Mouse (Mus musculus) limb, embryonic 15.5 days (tissue): Measurements from ENCODE around the gene Fry. TPM values are rescaled to one million over a fixed set of nuclear protein-coding genes. Genes with fewer than 3 reads are reported as not detected.

Experiments
- ATAC-seq: fragments of 200-750 bp; cut with Nextera tagmentation; 2 replicates; pipeline ENCODE4 v1.8.0; 2017; ENCODE audit warnings: low read depth, moderate TSS enrichment; ENCODE audit not compliant: insufficient number of reproducible peaks, low FRiP score, low TSS enrichment
- H3K27ac ChIP-seq: fragments of 300-500 bp; sonication (generic); 2 replicates; pipeline ENCODE4 v1.5.1; 2015; ENCODE audit warnings: moderate library complexity, mild to moderate bottlenecking, inconsistent platforms
- H3K27me3 ChIP-seq: fragments of 300-500 bp; sonication (generic); 2 replicates; pipeline ENCODE4 v1.6.1; 2015; ENCODE audit warnings: inconsistent platforms
- H3K36me3 ChIP-seq: fragments of 300-500 bp; sonication (generic); 2 replicates; pipeline ENCODE4 v1.6.1; 2015; ENCODE audit warnings: inconsistent platforms
- H3K4me1 ChIP-seq: fragments of 300-500 bp; sonication (generic); 2 replicates; pipeline ENCODE4 v1.6.1; 2015; ENCODE audit warnings: inconsistent platforms
- H3K4me2 ChIP-seq: fragments of 300-500 bp; sonication (generic); 2 replicates; pipeline ENCODE4 v1.6.1; 2015; ENCODE audit warnings: mild to moderate bottlenecking, inconsistent platforms
- H3K4me3 ChIP-seq: fragments of 300-500 bp; sonication (generic); 2 replicates; pipeline ENCODE4 v1.5.1; 2015; ENCODE audit warnings: mild to moderate bottlenecking, inconsistent platforms
- H3K9ac ChIP-seq: fragments of 300-500 bp; sonication (generic); 2 replicates; pipeline ENCODE4 v1.6.1; 2015; ENCODE audit warnings: inconsistent platforms
- H3K9me3 ChIP-seq: fragments of 300-500 bp; sonication (generic); 2 replicates; pipeline ENCODE4 v1.6.1; 2016; ENCODE audit warnings: inconsistent platforms
- WGBS: fragments of 180-500 bp; shearing (Covaris S2); methylation state at CpG from one replicate; pipeline ENCODE4 v1.1.7; 2015; 5-methylcytosine and 5-hydroxymethylcytosine counted together
- polyA plus RNA-seq: library from polyadenylated mRNA; unstranded; fragments of >200 nt; fragmentation: Nextera tagmentation; extraction: Ambion mirVana; gene quantifications from 2 replicates; pipeline ENCODE4 v1.2.1, GENCODE M21; 2015

Fry gene
- polyA plus RNA-seq, 1 experiment from 2014 or later: 9.5 TPM

- no peak overlapping the region for H3K27ac ChIP-seq
- no peak overlapping the region for H3K4me2 ChIP-seq
- no peaks in the 10 kb centered on the region for H3K27me3 ChIP-seq
- H3K9me3 ChIP-seq: no peaks in the 10 kb centered on the region
- 73% methylated on average over 2 of the region's 2 CpGs for WGBS
- H3K9ac ChIP-seq: no peak overlapping the region
- no peaks in the 10 kb centered on the region for H3K4me1 ChIP-seq
- no peak overlapping the region for H3K4me3 ChIP-seq
- 0 out of 2 replicates have a peak, but pooled peaks cover 3% of the 10 kb centered on the region for H3K36me3 ChIP-seq
- ATAC-seq: no peak
Observed at GRCm38 (mm10) chr5:150313229-150313628, 194.8 kb downstream of the Fry start.

GRCm38 (mm10) chr5:150314582-150314981 is 196.1 kb downstream of the Fry start:
- 94% methylated on average over 6 of the region's 6 CpGs for WGBS
- ATAC-seq: no peak
- no peak overlapping the region for H3K9ac ChIP-seq

GRCm38 (mm10) chr5:150325411-150325810 is 207.0 kb downstream of the Fry start:
- no peak overlapping the region for H3K27ac ChIP-seq
- H3K36me3 ChIP-seq: no peaks in the 10 kb centered on the region
- H3K9ac ChIP-seq: no peak overlapping the region
- WGBS: 62% methylated on average over 5 of the region's 5 CpGs
- H3K4me1 ChIP-seq: no peaks in the 10 kb centered on the region
- ATAC-seq: no peak
- H3K4me2 ChIP-seq: no peak overlapping the region
- H3K27me3 ChIP-seq: no peaks in the 10 kb centered on the region
- H3K9me3 ChIP-seq: no peaks in the 10 kb centered on the region
- no peak overlapping the region for H3K4me3 ChIP-seq

More at GRCm38 (mm10) chr5:150314582-150314981, 196.1 kb downstream of the Fry start:
- no peak overlapping the region for H3K4me3 ChIP-seq
- no peaks in the 10 kb centered on the region for H3K27me3 ChIP-seq
- H3K36me3 ChIP-seq: 0 out of 2 replicates have a peak, but pooled peaks cover 3% of the 10 kb centered on the region
- no peaks in the 10 kb centered on the region for H3K4me1 ChIP-seq
- no peak overlapping the region for H3K27ac ChIP-seq
- H3K4me2 ChIP-seq: no peak overlapping the region
- no peaks in the 10 kb centered on the region for H3K9me3 ChIP-seq

DNA sequence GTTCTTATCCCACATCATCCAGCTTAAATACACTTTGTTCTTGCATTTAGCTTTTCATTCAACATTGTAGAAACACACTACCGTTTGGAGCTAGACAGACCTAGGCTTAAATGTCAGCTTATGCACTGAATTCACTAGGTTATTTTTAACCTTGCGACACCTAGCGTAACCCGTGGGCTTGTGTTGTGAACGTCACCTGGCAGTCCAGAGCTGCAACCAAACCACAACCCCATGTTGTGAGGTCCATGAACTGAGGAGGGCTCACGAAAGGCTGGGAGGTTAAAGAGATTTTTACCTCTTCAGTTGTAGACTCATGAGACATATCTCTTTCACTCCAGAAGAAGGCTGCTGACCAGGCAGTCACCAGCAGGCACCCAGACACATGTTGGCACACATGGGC is 210.2 kb downstream of the Fry start:
- no peaks in the 10 kb centered on the region for H3K9me3 ChIP-seq
- no peaks in the 10 kb centered on the region for H3K27me3 ChIP-seq
- H3K4me3 ChIP-seq: no peak overlapping the region
- 0 out of 2 replicates have a peak, but pooled peaks cover 5% of the 10 kb centered on the region for H3K4me1 ChIP-seq
- WGBS: 90% methylated on average over 6 of the region's 6 CpGs
- no peak overlapping the region for H3K4me2 ChIP-seq
- no peak for ATAC-seq
- H3K9ac ChIP-seq: no peak overlapping the region
- H3K36me3 ChIP-seq: no peaks in the 10 kb centered on the region
- no peak overlapping the region for H3K27ac ChIP-seq

DNA sequence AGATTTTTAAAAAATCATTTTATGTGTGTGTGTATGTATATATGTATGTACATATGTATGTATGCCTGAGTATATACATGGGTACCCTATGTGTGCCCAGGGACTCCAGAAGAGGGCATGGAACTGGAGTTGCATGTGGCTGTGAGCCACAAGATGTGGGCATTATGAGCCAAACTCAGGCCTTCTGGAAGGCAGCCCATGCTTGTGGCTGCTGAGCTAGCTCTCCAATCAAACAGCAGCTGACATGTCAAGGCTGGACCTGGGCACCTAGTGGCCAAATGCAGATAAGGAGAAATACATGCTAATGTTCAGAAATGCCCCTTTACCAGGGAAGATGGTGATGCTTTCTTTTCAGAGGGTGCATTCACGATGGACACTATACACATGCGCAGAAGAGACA is 213.4 kb downstream of the Fry start:
- H3K4me2 ChIP-seq: no peak overlapping the region
- no peaks in the 10 kb centered on the region for H3K36me3 ChIP-seq
- 0 out of 2 replicates have a peak, but pooled peaks cover 7% of the 10 kb centered on the region for H3K4me1 ChIP-seq
- no peak for ATAC-seq
- H3K27me3 ChIP-seq: no peaks in the 10 kb centered on the region
- no peaks in the 10 kb centered on the region for H3K9me3 ChIP-seq
- no peak overlapping the region for H3K27ac ChIP-seq
- no peak overlapping the region for H3K9ac ChIP-seq
- 80% methylated on average over 2 of the region's 2 CpGs for WGBS
- H3K4me3 ChIP-seq: no peak overlapping the region

GRCm38 (mm10) chr5:150332810-150333209 is 214.4 kb downstream of the Fry start:
- no peak for ATAC-seq

GRCm38 (mm10) chr5:150333328-150333731 is 214.9 kb downstream of the Fry start:
- WGBS: 45% methylated on average over 10 of the region's 10 CpGs
- H3K9ac ChIP-seq: no peak overlapping the region
- H3K36me3 ChIP-seq: no peaks in the 10 kb centered on the region
- no peak overlapping the region for H3K27ac ChIP-seq
- H3K4me2 ChIP-seq: no peak overlapping the region
- H3K27me3 ChIP-seq: no peaks in the 10 kb centered on the region
- H3K4me3 ChIP-seq: no peak overlapping the region
- no peaks in the 10 kb centered on the region for H3K9me3 ChIP-seq
- H3K4me1 ChIP-seq: 0 out of 2 replicates have a peak, but pooled peaks cover 7% of the 10 kb centered on the region
- ATAC-seq: no peak

More at GRCm38 (mm10) chr5:150332810-150333209, 214.4 kb downstream of the Fry start:
- Histone ChIP-seq H3K4me2 (no peak overlapping the region), H3K4me1 (0 out of 2 replicates have a peak, but pooled peaks cover 7% of the 10 kb centered on the region), H3K27me3 (no peaks in the 10 kb centered on the region), H3K9ac (no peak overlapping the region), H3K27ac (no peak overlapping the region), H3K4me3 (no peak overlapping the region), H3K36me3 (no peaks in the 10 kb centered on the region), H3K9me3 (no peaks in the 10 kb centered on the region)
- WGBS: 72% methylated on average over 5 of the region's 5 CpGs

DNA sequence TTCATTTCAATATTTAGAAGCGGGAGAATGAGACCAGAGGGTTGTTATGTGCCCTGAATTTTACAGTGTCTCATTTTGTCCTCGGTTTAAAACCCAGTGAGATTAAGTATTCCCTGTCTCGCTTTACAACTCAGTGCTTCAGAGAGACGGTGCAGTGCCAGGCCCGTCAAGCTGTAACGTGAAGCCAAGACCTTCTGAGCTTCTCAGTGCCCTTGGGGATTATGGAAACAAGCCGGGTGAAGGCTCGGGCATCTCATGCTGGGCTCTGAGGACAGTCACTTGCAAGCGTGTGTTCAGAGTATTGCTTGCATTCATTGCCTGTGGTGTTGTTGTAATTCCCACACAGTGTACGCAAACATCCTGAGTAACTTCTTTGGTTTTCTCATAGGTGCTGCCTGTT is 218.0 kb downstream of the Fry start:
- WGBS: 47% methylated on average over 10 of the region's 10 CpGs
- no peak for ATAC-seq
- H3K9ac ChIP-seq: no peak overlapping the region

GRCm38 (mm10) chr5:150337696-150338095 is 219.3 kb downstream of the Fry start:
- 70% methylated on average over 7 of the region's 7 CpGs for WGBS
- ATAC-seq: 0 out of 2 replicates have a peak, but pooled peaks have one; percentile 36
- Histone ChIP-seq H3K27me3 (no peaks in the 10 kb centered on the region), H3K9me3 (no peaks in the 10 kb centered on the region; the same call in 1 of the 2 replicates), H3K4me1 (peaks cover 12% of the 10 kb centered on the region; the same call in 1 of the 2 replicates), H3K4me2 (no peak overlapping the region), H3K36me3 (no peaks in the 10 kb centered on the region), H3K9ac (no peak overlapping the region), H3K4me3 (no peak overlapping the region), H3K27ac (no peak overlapping the region)

More for the DNA sequence above, 218.0 kb downstream of the Fry start:
- Histone ChIP-seq H3K4me1 (peaks cover 12% of the 10 kb centered on the region; the same call in 1 of the 2 replicates), H3K36me3 (no peaks in the 10 kb centered on the region), H3K27ac (no peak overlapping the region), H3K4me3 (no peak overlapping the region), H3K27me3 (no peaks in the 10 kb centered on the region), H3K4me2 (no peak overlapping the region), H3K9me3 (no peaks in the 10 kb centered on the region; the same call in 1 of the 2 replicates)

GRCm38 (mm10) chr5:150340944-150341343 is 222.5 kb downstream of the Fry start:
- Histone ChIP-seq H3K9me3 (no peaks in the 10 kb centered on the region; the same call in 1 of the 2 replicates), H3K36me3 (0 out of 2 replicates have a peak, but pooled peaks cover 1% of the 10 kb centered on the region), H3K4me3 (no peak overlapping the region), H3K27me3 (no peaks in the 10 kb centered on the region), H3K27ac (no peak overlapping the region), H3K4me1 (peaks cover 5% of the 10 kb centered on the region; the same call in 1 of the 2 replicates), H3K9ac (no peak overlapping the region), H3K4me2 (no peak overlapping the region)
- ATAC-seq: no peak
- 48% methylated on average over 5 of the region's 5 CpGs for WGBS

- Histone ChIP-seq H3K4me1 (peaks cover 5% of the 10 kb centered on the region; the same call in 1 of the 2 replicates), H3K27ac (no peak overlapping the region), H3K9me3 (no peaks in the 10 kb centered on the region; the same call in 1 of the 2 replicates), H3K9ac (no peak overlapping the region), H3K27me3 (no peaks in the 10 kb centered on the region), H3K36me3 (0 out of 2 replicates have a peak, but pooled peaks cover 2% of the 10 kb centered on the region), H3K4me3 (no peak overlapping the region), H3K4me2 (no peak overlapping the region)
- no peak for ATAC-seq
- WGBS: 80% methylated on average over 3 of the region's 3 CpGs
Observed at GRCm38 (mm10) chr5:150342139-150342538, 223.7 kb downstream of the Fry start.

DNA sequence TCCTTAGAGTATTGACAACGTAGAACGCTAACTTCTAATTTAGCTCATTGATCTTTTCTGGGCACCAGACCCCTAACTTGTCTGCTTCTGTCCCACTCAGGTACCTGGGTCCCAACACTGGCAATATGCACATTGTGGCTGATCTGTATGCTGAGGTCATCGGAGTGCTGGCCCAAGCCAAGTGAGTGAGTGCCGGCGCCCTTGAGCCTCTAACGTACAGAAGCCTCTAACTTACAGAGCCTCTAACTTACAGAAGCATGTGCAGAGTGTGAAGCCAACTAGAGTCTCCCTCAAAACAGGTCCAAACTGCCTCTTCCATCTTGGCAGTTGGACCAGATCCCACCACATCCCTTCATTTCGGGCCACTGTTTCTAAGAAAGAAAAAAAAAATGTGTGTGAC is 227.5 kb downstream of the Fry start:
- Histone ChIP-seq H3K9ac (no peak overlapping the region), H3K4me2 (no peak overlapping the region), H3K4me1 (peaks cover under 1% of the 10 kb centered on the region; the same call in 1 of the 2 replicates), H3K27me3 (no peaks in the 10 kb centered on the region), H3K27ac (no peak overlapping the region), H3K4me3 (no peak overlapping the region), H3K9me3 (no peaks in the 10 kb centered on the region), H3K36me3 (0 out of 2 replicates have a peak, but pooled peaks cover 7% of the 10 kb centered on the region)
- no peak for ATAC-seq
- WGBS: 89% methylated on average over 7 of the region's 7 CpGs
